Mouse (Mus musculus): ENCODE measurements around the gene Pebp1. TPM values are rescaled to one million over a fixed set of nuclear protein-coding genes. Genes with fewer than 3 reads are reported as not detected.
"Not testable (repeated sequence)": the region's sequence is repeated elsewhere in the genome, so short reads cannot be mapped to it uniquely, and the experiment has no call there.

The Pebp1 gene
- total and polyA plus RNA-seq, 3 experiments, result 412 to 552 (median 465) TPM

GRCm38 (mm10) chr5:117304947-117305346, 17.5 kb upstream of the Pebp1 start:
- 50% methylated on average over 7 of the region's 7 CpGs for WGBS
- TF ChIP-seq POLR2A (IDR thresholded peaks at IDR 0.05; ENCODE audit: insufficient read depth, low read depth, low read length) (no peak), CTCF (IDR thresholded peaks at IDR 0.05) (peak; percentile 83)
- Histone ChIP-seq H3K79me2 (replicated peaks; ENCODE audit: control insufficient read depth, insufficient read depth, low read length) (no peaks in the 10 kb centered on the region), H3K27me3 (ENCODE audit: control insufficient read depth, insufficient read depth, low read length) (no peaks in the 10 kb centered on the region), H3K9ac (ENCODE audit: low read depth, low read length) (no peak overlapping the region), H3K4me1 (ENCODE audit: control insufficient read depth, insufficient read depth, low read length) (peaks cover 1% of the 10 kb centered on the region; the same call in 1 of the 2 replicates), H3K36me3 (ENCODE audit: control insufficient read depth, insufficient read depth, low read length) (no peaks in the 10 kb centered on the region), H3K27ac (no peak overlapping the region), H3K4me3 (no peak overlapping the region)
- intact Hi-C loops (cut with DNase I), result loop anchor here (5.0 kb wide), 1 partner anchor 188 kb away; the partner anchor contains the start of gene Suds3
- peak; percentile 60 to 77 for DNase-seq

- intact Hi-C loops (cut with DNase I), result no loop called here
- no peak overlapping the region for H3K27ac ChIP-seq
- peaks cover 1% of the 10 kb centered on the region; the same call in 1 of the 2 replicates for H3K4me1 ChIP-seq (ENCODE audit: control insufficient read depth, insufficient read depth, low read length)
- no peak for DNase-seq
- no peaks in the 10 kb centered on the region for H3K79me2 ChIP-seq (replicated peaks; ENCODE audit: control insufficient read depth, insufficient read depth, low read length)
- H3K9ac ChIP-seq (ENCODE audit: low read depth, low read length), result no peak overlapping the region
- H3K36me3 ChIP-seq (ENCODE audit: control insufficient read depth, insufficient read depth, low read length), result no peaks in the 10 kb centered on the region
- no peaks in the 10 kb centered on the region for H3K27me3 ChIP-seq (ENCODE audit: control insufficient read depth, insufficient read depth, low read length)
- TF ChIP-seq EP300 (IDR thresholded peaks at IDR 0.05; ENCODE audit: insufficient read depth, low read depth, low read length), result no peak
- TF ChIP-seq POLR2A (IDR thresholded peaks at IDR 0.05; ENCODE audit: insufficient read depth, low read depth, low read length), result no peak
- no peak for TF ChIP-seq CTCF (IDR thresholded peaks at IDR 0.05)
- H3K4me3 ChIP-seq, result no peak overlapping the region
- WGBS, result 52% methylated on average over 18 of the region's 18 CpGs
These were observed 16.5 kb upstream of the Pebp1 start for GRCm38 (mm10) chr5:117303691-117304579.

- no peak overlapping the region for H3K4me3 ChIP-seq
These were observed 15.5 kb upstream of the Pebp1 start for GRCm38 (mm10) chr5:117302899-117303298.

GRCm38 (mm10) chr5:117295011-117295410, 7.6 kb upstream of the Pebp1 start:
- H3K4me1 ChIP-seq (ENCODE audit: control insufficient read depth, insufficient read depth, low read length), result no peaks in the 10 kb centered on the region
- H3K36me3 ChIP-seq (ENCODE audit: control insufficient read depth, insufficient read depth, low read length), result no peaks in the 10 kb centered on the region
- no peak overlapping the region for H3K27ac ChIP-seq
- no peak overlapping the region for H3K4me3 ChIP-seq
- TF ChIP-seq EP300 (IDR thresholded peaks at IDR 0.05; ENCODE audit: insufficient read depth, low read depth, low read length), result no peak
- TF ChIP-seq POLR2A (IDR thresholded peaks at IDR 0.05; ENCODE audit: insufficient read depth, low read depth, low read length), result no peak
- TF ChIP-seq CTCF (IDR thresholded peaks at IDR 0.05), result no peak
- H3K9ac ChIP-seq (ENCODE audit: low read depth, low read length), result no peak overlapping the region
- H3K79me2 ChIP-seq (replicated peaks; ENCODE audit: control insufficient read depth, insufficient read depth, low read length), result no peaks in the 10 kb centered on the region
- DNase-seq, result no peak
- H3K27me3 ChIP-seq (ENCODE audit: control insufficient read depth, insufficient read depth, low read length), result no peaks in the 10 kb centered on the region
- 91% methylated on average over 8 of the region's 8 CpGs for WGBS
- intact Hi-C loops (cut with DNase I), result no loop called here

More at GRCm38 (mm10) chr5:117302899-117303298, 15.5 kb upstream of the Pebp1 start:
- Histone ChIP-seq H3K36me3 (ENCODE audit: control insufficient read depth, insufficient read depth, low read length) (no peaks in the 10 kb centered on the region), H3K9ac (ENCODE audit: low read depth, low read length) (no peak overlapping the region), H3K4me1 (ENCODE audit: control insufficient read depth, insufficient read depth, low read length) (peaks cover 1% of the 10 kb centered on the region; the same call in 1 of the 2 replicates), H3K27me3 (ENCODE audit: control insufficient read depth, insufficient read depth, low read length) (no peaks in the 10 kb centered on the region), H3K79me2 (replicated peaks; ENCODE audit: control insufficient read depth, insufficient read depth, low read length) (no peaks in the 10 kb centered on the region), H3K27ac (no peak overlapping the region)
- TF ChIP-seq POLR2A (IDR thresholded peaks at IDR 0.05; ENCODE audit: insufficient read depth, low read depth, low read length) (no peak), CTCF (IDR thresholded peaks at IDR 0.05) (no peak), EP300 (IDR thresholded peaks at IDR 0.05; ENCODE audit: insufficient read depth, low read depth, low read length) (no peak)
- 46% methylated on average over 3 of the region's 3 CpGs for WGBS
- intact Hi-C loops (cut with DNase I), result no loop called here
- DNase-seq, result no peak

DNA sequence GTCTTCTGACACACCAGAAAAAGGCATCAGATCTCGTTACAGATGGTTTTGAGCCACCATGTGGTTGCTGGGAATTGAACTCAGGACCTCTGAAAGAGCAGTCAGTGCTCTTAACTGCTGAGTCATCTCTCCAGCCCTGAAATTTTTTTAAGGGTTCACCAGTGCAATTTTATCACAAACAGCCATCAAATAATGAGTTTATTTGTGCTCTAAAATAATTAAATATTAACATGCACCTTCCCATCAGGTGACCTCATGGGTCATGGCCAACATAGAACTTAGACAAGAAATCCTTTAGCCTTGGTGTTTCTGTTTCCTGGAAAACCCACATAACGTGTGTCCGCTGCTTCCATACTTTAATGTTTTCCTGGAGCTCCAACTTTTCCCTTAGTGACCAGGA, 6.4 kb upstream of the Pebp1 start:
- H3K79me2 ChIP-seq (replicated peaks; ENCODE audit: control insufficient read depth, insufficient read depth, low read length); H3K27me3 ChIP-seq (ENCODE audit: control insufficient read depth, insufficient read depth, low read length); DNase-seq; intact Hi-C loops (cut with DNase I); H3K36me3 ChIP-seq (ENCODE audit: control insufficient read depth, insufficient read depth, low read length); H3K4me3 ChIP-seq; H3K27ac ChIP-seq; H3K4me1 ChIP-seq (ENCODE audit: control insufficient read depth, insufficient read depth, low read length); H3K9ac ChIP-seq (ENCODE audit: low read depth, low read length): not testable (repeated sequence)
- WGBS, result 77% methylated on average over 3 of the region's 3 CpGs

GRCm38 (mm10) chr5:117292547-117292946, 5.1 kb upstream of the Pebp1 start:
- Histone ChIP-seq H3K27me3 (ENCODE audit: control insufficient read depth, insufficient read depth, low read length) (no peaks in the 10 kb centered on the region), H3K4me1 (ENCODE audit: control insufficient read depth, insufficient read depth, low read length) (peaks cover 3% of the 10 kb centered on the region; the same call in 1 of the 2 replicates), H3K4me3 (no peak overlapping the region), H3K36me3 (ENCODE audit: control insufficient read depth, insufficient read depth, low read length) (no peaks in the 10 kb centered on the region), H3K9ac (ENCODE audit: low read depth, low read length) (no peak overlapping the region), H3K79me2 (replicated peaks; ENCODE audit: control insufficient read depth, insufficient read depth, low read length) (no peaks in the 10 kb centered on the region), H3K27ac (no peak overlapping the region)
- DNase-seq, result no peak
- no peak for TF ChIP-seq CTCF (IDR thresholded peaks at IDR 0.05)
- TF ChIP-seq EP300 (IDR thresholded peaks at IDR 0.05; ENCODE audit: insufficient read depth, low read depth, low read length), result no peak
- TF ChIP-seq POLR2A (IDR thresholded peaks at IDR 0.05; ENCODE audit: insufficient read depth, low read depth, low read length), result no peak
- WGBS, result 70% methylated on average over 6 of the region's 6 CpGs
- intact Hi-C loops (cut with DNase I), result no loop called here

All from heart, adult 2 months (tissue).